In genomic region chrX:113833062-113833461, GRCm38 (mm10) we compare ENCODE assay signal across 21 mouse cellular contexts.
DNase-seq lines count a peak whose midpoint lies in the region; ATAC-seq and TF ChIP-seq lines count a peak whose summit lies in the region.
"Had no signal": no experiment of that assay in that cellular context is flagged by ENCODE, and none has a peak within 500 bp of the region (broad histone marks: within the 10 kb centered on the region; RNA-seq: fewer than 3 reads in every experiment).

No protein-coding gene starts in this region.

- H3K9me3 ChIP-seq in lung, embryonic 14.5 days (ENCODE audit: low read depth, low read length): no peaks in the 10 kb centered on the region
- H3K9me3 ChIP-seq in lung, embryonic 15.5 days: no peaks in the 10 kb centered on the region
- H3K9me3 ChIP-seq in lung, embryonic 16.5 days (ENCODE audit: control insufficient read depth, low read length): no peaks in the 10 kb centered on the region
- no peaks in the 10 kb centered on the region for H3K9me3 ChIP-seq in lung, postnatal 0 days (ENCODE audit: low read length)
- H3K9me3 ChIP-seq: G1E had no signal

- DNase-seq in lung, embryonic 14.5 days: peak; percentile 80
- DNase-seq in lung, adult 2 months: no peak
- no peak for DNase-seq in lung, postnatal 10 days
- DNase-seq in lung, postnatal 0 days (ENCODE audit: low spot score): no peak
- DNase-seq: adrenal gland, adult 2 months; adrenal gland, adult 8-10 months; adrenal gland, postnatal 10 days; adrenal gland, postnatal 14 days; adrenal gland, postnatal 25 days; adrenal gland, postnatal 36 days; B cell, adult 2 months; cerebellum, adult 11 months; cerebellum, adult 11-12 months; cerebellum, adult 18-20 months had no signal

- no peak for TF ChIP-seq EP300 in lung, postnatal 0 days (IDR thresholded peaks at IDR 0.05)

- no peaks in the 10 kb centered on the region for H3K4me1 ChIP-seq in lung, embryonic 14.5 days (ENCODE audit: insufficient read depth)
- H3K4me1 ChIP-seq in lung, adult 2 months (ENCODE audit: control insufficient read depth, insufficient read depth, low read length): no peaks in the 10 kb centered on the region
- no peaks in the 10 kb centered on the region for H3K4me1 ChIP-seq in lung, embryonic 15.5 days
- no peaks in the 10 kb centered on the region for H3K4me1 ChIP-seq in lung, embryonic 16.5 days (replicated peaks; ENCODE audit: control insufficient read depth, insufficient read depth, low read length)
- H3K4me1 ChIP-seq in lung, postnatal 0 days (ENCODE audit: insufficient read depth, low read depth, low read length): no peaks in the 10 kb centered on the region

- H3K4me3 ChIP-seq in lung, embryonic 14.5 days (ENCODE audit: low read depth, low read length): no peak overlapping the region
- H3K4me3 ChIP-seq in lung, adult 2 months (replicated peaks; ENCODE audit: extremely low read depth, low read depth, low read length): no peak overlapping the region
- no peak overlapping the region for H3K4me3 ChIP-seq in lung, embryonic 15.5 days
- H3K4me3 ChIP-seq in lung, embryonic 16.5 days (ENCODE audit: low read length): no peak overlapping the region
- no peak overlapping the region for H3K4me3 ChIP-seq in lung, postnatal 0 days (ENCODE audit: low read depth, low read length)

- no peak overlapping the region for H3K27ac ChIP-seq in lung, embryonic 14.5 days (ENCODE audit: low read depth)
- H3K27ac ChIP-seq in lung, embryonic 15.5 days: no peak overlapping the region
- H3K27ac ChIP-seq in lung, embryonic 16.5 days (ENCODE audit: low read length): no peak overlapping the region
- no peak overlapping the region for H3K27ac ChIP-seq in lung, postnatal 0 days (ENCODE audit: low read length)

- TF ChIP-seq POLR2A in lung, adult 2 months (IDR thresholded peaks at IDR 0.05; ENCODE audit: borderline replicate concordance, extremely low read depth, low read depth, low read length): no peak

- TF ChIP-seq CTCF in lung, embryonic 14.5 days (IDR thresholded peaks at IDR 0.05; ENCODE audit: low read depth): no peak
- no peak for TF ChIP-seq CTCF in lung, adult 2 months (IDR thresholded peaks at IDR 0.05; ENCODE audit: insufficient read depth, low read length)
- TF ChIP-seq CTCF in lung, postnatal 0 days (IDR thresholded peaks at IDR 0.05): no peak

- WGBS in lung, embryonic 14.5 days: 57% methylated on average over 1 of the region's 1 CpGs
- 75% methylated on average over 1 of the region's 1 CpGs for WGBS in lung, adult 2 months
- 60% methylated on average over 1 of the region's 1 CpGs for WGBS in lung, embryonic 15.5 days
- 63% methylated on average over 1 of the region's 1 CpGs for WGBS in lung, embryonic 16.5 days
- 39% methylated on average over 1 of the region's 1 CpGs for WGBS in lung, postnatal 0 days

- no peaks in the 10 kb centered on the region for H3K36me3 ChIP-seq in lung, embryonic 14.5 days (ENCODE audit: insufficient read depth)
- no peaks in the 10 kb centered on the region for H3K36me3 ChIP-seq in lung, embryonic 15.5 days
- H3K36me3 ChIP-seq in lung, embryonic 16.5 days (ENCODE audit: control insufficient read depth, insufficient read depth, low read length): no peaks in the 10 kb centered on the region
- no peaks in the 10 kb centered on the region for H3K36me3 ChIP-seq in lung, postnatal 0 days (ENCODE audit: insufficient read depth, low read length)
- H3K36me3 ChIP-seq: G1E had no signal

- H3K4me2 ChIP-seq in lung, embryonic 14.5 days: no peak overlapping the region
- H3K4me2 ChIP-seq in lung, embryonic 15.5 days: no peak overlapping the region
- H3K4me2 ChIP-seq in lung, embryonic 16.5 days (ENCODE audit: low read depth, low read length): no peak overlapping the region
- H3K4me2 ChIP-seq in lung, postnatal 0 days (replicated peaks; ENCODE audit: low read depth, low read length): no peak overlapping the region

- H3K27me3 ChIP-seq in lung, embryonic 14.5 days (ENCODE audit: insufficient read depth, low read length): no peaks in the 10 kb centered on the region
- H3K27me3 ChIP-seq in lung, embryonic 15.5 days: no peaks in the 10 kb centered on the region
- H3K27me3 ChIP-seq in lung, embryonic 16.5 days (ENCODE audit: control insufficient read depth, insufficient read depth, low read depth, low read length): no peaks in the 10 kb centered on the region
- H3K27me3 ChIP-seq in lung, postnatal 0 days (replicated peaks; ENCODE audit: insufficient read depth, low read length): no peaks in the 10 kb centered on the region
- H3K27me3 ChIP-seq: CH12.LX had no signal

- no peak overlapping the region for H3K9ac ChIP-seq in lung, embryonic 14.5 days
- no peak overlapping the region for H3K9ac ChIP-seq in lung, embryonic 15.5 days
- no peak overlapping the region for H3K9ac ChIP-seq in lung, embryonic 16.5 days (ENCODE audit: low read length)
- no peak overlapping the region for H3K9ac ChIP-seq in lung, postnatal 0 days (replicated peaks; ENCODE audit: low read depth)

- ATAC-seq in lung, embryonic 14.5 days (ENCODE audit: insufficient read depth): peak; percentile 94
- ATAC-seq in lung, embryonic 15.5 days (ENCODE audit: borderline replicate concordance, extremely low read depth, low FRiP score, low TSS enrichment): peak; percentile 81; the same call in 1 of the 2 replicates
- ATAC-seq in lung, embryonic 16.5 days (ENCODE audit: low read depth): peak; percentile 88
- ATAC-seq in lung, postnatal 0 days: no peak
- ATAC-seq: activated CD4-positive, CD25-positive, alpha-beta regulatory T cell, adult 4 months; CD4-positive, CD25-positive, alpha-beta regulatory T cell, adult 4 months; Patski had no signal
